Mouse (Mus musculus) embryo, embryonic 9.5 days (tissue): ENCODE measurements around the gene Ttc33.

Experiments
- DNase-seq: peaks from one replicate; pipeline ENCODE4 v3.0.0-alpha.2; 2017; ENCODE audit errors: extremely low spot score

The Ttc33 gene

DNA sequence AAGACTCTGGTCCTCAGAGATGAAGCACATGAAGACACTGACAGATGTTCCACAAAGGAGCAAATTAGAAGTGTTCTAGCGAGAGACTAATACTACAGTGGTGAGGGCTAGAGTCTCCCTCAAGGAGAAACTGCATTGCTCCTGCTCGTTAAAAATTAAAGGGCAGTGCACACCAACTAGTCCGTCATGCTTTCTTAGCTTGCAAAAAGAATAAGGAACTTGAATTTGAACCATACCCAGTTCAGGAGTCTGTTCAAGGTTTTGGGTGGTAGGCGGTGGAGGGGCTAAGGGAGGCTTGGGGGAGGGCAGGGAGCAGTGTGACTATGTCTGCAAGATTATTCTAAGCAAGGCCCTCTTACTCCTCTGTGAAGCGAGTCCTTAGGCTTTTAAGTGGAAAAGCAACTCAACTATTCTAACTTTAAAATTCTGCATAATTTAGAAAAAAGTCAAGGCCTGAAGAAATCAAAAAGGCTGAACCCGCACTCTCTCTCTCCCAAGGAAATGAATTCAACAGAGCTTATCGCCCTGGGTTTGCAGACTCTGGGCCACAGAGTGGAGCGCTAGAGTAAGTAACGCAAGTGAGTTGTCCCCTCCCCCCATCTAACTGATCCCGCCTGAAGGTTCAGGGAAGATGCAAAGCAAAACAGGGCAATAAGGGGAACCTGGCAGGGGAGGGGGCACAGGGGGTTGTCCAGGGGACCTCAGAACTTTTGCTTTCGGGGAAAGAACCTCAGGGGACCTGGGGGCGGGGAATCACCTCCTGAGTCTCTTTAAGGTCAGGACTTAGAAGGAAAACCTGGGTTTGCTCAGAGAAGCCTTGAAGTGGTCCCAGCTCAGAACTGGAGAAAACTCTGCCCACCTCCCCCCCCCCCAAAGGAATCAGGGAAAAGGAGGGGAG lies 56.2 kb downstream of the Ttc33 start:
- peak; percentile 65 for DNase-seq

DNA sequence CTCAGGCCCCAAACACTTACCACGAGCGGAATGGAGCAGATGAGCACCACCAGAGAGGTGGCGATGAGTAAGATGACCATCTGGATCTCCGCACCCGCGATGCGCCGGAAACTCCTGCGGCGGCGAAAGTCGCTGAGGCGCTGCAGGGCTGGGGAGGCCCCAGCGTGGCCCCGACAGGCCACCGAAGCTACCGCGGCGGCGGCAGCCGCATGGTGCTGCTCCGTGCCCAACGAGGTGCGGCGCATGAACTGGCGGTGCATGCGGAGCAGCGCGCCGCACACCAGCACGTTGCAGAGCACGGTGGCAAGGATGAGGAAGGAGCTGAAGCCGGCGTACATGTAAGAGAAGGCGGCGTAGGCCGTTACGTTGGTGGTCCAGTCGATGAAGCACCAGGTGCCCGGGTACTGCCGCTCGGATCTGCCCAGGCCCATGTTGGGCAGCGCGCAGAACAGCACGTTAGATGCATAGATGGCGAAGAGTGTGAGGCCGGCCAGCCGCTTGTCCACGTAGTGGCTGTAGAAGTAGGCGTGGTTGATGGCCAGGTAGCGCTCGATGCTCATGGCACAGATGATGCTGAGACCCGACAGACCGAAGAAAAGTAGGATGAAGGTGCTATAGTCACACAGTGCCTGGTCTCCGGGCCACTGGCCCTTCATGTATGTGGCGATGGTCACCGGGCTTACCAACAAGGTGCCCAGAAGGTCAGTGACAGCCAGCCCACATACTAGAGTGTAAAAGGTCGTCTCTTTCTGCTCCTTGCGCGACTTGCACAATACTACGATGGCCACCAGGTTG lies 57.1 kb downstream of the Ttc33 start:
- peak; percentile 41 for DNase-seq

DNA sequence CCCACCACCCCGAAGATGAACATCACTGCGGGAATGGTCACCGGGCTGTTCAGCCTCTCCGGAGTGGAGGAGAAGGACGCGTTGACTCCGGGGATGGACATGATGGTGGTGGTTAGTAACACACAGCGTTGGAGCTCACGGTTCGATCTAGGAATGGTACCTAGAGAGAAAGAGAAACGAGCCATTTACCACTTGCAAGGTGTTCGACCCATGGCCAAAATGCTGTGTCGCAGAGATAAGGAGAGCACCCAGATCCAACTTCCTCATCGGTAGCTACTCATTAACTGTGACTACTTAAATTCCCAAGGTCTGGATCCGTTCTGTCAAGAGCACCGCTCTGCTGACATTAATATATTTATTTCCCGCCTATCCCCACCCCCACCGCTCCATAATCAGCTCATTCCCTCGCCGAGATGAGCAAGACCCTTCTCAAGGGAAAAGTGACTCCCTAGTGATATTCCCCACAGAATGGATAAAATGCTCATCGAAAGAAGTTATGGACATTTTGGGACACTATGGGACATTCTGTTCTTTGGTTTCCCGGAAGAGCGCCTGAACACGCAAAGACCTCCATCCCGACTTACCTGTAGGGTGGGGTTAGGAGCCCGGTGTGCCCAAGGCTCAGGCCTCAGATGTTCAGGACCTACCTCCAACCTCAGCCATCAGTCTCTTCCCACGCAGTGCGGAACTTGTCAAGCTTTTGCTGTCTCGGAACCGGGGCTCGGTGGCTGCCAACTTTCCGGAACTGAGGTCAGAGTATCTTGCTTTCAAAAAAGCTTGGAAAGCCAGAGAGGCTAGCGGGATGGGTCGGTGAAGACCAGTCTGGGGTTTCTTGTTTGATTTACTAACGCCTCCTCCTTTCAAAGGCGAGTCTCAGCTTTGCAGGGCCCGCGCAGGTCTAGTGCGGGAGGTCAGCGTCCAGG lies 58.0 kb downstream of the Ttc33 start:
- no peak for DNase-seq

DNA sequence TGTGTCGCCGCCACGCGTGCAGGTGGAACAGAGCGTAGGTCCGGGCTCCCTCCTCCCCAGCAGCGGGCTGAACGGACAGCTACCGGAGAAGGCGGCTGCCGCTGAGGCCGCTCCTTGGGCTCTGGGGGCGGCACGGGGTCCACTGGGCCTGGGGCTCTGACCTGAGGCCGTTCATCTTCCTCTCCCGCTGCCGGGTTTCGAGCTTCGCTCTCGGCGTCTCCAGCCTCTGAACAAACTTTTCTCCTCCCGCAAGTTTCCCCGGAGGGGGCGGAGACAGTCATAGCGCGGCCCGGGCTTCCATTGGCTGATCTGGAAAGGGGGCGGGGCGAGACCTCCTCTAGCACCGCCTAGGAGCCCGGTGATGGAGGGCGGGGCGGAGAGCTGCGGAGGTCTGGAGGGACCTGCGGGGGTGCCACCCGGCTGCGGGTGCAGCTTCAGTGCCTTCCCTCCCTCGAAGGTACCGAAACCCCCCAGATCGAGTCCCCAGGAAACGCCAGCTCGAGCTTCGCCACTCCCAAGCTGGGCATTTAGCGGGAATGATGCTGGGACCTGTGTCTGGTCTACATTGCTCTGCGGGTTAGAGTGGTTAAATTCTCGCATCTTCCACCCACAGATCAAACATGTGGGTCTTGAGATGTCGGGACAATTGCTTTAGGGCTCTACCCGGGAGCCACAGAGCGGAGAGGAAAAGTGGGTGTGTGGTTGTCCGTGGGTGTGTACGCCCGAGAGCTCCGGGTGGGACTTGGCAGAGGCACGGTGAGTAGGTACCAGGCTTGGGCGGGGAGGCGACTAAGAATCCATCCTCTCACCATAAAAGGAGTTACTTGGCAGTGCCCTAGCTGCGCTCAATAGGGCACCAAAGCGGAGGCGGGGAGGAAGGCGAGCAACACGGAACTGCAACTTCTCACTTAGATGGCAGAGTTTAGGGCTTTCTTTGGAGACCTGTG lies 58.9 kb downstream of the Ttc33 start, which contains the start of gene Ptger4:
Gene Ptger4 (minus strand): TSS at position 229 of the 947 bp plus-strand sequence.
- DNase-seq, result peak; percentile 91

DNA sequence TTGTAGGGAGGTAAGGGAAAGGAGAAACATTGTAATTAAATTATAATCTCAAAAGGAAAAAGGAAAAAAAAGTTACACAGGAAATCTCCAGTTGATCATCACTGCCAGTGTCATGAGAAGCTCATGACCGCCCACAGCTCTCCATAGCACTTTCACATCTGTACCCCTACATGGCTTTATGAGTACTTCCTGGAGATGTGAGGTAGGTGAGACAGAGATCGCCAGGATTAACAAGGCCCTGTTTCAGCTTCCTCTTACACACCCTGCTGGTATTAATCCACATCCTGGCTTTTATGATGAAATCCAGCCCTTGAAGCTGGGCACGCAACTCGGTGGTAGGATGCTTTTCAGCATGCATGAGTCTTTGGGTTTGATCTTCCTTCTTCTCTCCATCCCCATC lies 64.9 kb downstream of the Ttc33 start:
- no peak for DNase-seq

DNA sequence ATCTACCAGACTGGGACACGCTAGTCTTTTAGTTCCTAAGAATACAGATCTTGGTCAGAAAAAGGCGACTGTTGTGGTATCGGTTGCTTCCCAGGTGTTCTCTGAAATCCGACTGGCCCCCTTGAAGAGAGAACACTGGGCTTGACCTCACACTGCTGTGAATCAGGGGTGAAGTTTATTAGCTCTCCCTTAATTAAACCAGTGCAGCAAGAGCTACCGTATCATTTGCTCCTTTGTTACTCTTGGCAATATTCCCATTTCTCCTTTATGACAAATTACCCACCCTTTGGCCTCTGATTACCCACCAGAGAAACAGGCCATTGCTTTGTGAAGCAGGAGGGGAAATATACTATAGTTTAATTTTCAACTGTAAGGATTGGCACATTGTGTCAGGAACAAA lies 74.9 kb downstream of the Ttc33 start:
- DNase-seq, result no peak

DNA sequence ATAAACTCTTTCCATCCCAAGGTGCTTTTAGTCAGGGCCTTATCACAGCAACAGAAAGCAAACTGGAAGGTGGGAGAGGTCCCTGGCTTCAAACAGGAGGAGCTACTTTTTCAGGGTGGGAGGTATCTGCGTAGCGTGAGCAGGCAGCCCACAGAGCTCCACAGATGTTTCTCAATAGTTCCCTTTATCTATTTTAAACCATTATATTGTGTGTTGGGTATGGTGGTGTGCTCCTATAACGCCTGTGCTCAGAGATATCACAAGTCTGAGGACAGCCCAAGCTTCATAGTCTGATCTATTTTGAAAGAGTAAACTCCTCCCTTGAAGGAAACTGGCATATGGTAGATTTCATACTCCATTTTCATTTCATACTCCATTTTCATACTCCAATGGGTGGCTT lies 75.7 kb downstream of the Ttc33 start:
- DNase-seq, result no peak

DNA sequence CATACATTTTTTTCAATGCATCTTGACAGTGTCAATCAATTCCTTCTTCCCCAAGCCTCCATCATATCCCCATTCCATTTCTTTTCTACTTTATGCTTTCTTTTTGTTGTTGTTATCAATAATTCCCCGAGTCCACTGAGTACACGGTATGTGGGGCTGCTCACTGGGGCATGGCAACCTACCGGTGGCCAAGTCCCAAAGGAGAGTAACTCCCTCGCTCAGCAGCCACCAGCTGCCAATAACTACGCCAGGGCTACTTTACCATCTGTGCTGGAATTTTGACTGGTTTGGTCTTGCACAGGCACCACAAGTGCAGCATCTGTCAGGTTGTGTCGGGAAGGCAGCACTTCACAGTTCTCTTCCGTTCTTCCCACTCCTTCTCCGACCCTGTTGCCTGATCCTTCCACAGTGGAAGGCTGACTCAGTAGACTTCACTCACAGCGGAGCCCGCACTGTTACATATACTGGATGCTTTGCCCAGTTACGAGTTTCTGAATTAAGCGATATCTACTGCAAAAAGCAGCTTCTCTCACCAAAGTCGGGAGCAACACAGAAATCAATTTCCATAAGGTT lies 76.9 kb downstream of the Ttc33 start:
- DNase-seq, result no peak

DNA sequence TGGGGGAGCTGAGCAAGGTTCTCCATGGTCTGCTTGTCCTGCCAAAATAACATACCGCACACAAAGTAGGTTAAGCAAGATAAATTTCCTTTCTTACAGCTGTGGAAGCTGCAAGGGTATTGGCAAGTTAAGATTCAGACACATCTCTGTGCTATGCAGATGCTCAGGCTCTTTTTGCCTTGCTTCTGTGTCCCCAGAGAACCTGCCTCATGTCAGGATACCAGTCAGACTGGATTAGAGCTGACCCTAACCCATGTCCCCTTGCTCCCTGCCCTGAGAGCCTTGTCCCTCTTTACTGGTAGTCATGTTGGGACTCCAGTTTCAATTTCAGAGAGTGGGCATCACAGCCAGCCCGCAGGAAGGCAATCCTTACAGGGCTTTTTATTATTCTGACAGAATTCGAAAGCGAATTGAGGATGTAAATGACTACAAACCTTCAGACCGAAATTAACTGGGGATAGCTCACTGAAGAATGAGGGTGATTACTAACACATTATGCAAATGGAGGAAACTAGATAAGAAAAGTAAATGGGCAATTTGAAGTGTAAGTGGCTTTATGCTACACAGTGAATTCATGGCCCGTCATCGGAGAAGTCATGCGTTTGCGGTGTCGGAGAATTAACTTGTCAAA lies 77.7 kb downstream of the Ttc33 start:
- DNase-seq, result no peak

DNA sequence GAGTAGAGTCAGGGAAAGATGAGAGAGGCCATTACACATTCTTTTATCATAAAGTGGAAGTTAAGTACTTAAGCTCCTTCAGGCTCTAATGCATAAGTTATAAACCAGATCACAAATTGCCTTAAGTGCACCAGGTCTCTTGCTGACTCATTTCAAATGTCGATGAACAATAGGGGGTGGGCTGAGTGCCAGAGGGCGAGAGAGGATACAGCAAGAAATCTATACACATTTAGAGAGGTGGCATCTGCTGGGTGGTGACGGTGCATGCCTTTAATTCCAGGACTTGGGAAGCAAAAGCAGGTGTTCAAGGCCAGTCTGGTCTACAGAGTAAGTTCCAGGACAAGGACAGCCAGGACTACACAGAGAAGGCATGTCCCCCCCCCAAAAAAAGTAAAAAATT lies 80.8 kb downstream of the Ttc33 start:
- no peak for DNase-seq
